Mouse (Mus musculus) heart, postnatal 14 days (tissue): ENCODE measurements around the gene Nrxn3. TPM values are rescaled to one million over a fixed set of nuclear protein-coding genes. Genes with fewer than 3 reads are reported as not detected.

Experiments used
- DNase-seq, 2 experiments: peaks; one replicate each; pipeline ENCODE4 v3.0.0; 2021 to 2022
- intact Hi-C: fragments of 180-260 bp; cut with DNase I; formaldehyde crosslinking; loops from one replicate; pipeline ENCODE4 v1.15.1; 2025
- total RNA-seq, 2 experiments: library from RNA; stranded (reverse); gene quantifications; 2 replicates each; pipeline ENCODE4 v1.2.3; 2021

The Nrxn3 gene
- total RNA-seq, 2 experiments from 2014 or later = 0.41 to 0.60 TPM

DNA sequence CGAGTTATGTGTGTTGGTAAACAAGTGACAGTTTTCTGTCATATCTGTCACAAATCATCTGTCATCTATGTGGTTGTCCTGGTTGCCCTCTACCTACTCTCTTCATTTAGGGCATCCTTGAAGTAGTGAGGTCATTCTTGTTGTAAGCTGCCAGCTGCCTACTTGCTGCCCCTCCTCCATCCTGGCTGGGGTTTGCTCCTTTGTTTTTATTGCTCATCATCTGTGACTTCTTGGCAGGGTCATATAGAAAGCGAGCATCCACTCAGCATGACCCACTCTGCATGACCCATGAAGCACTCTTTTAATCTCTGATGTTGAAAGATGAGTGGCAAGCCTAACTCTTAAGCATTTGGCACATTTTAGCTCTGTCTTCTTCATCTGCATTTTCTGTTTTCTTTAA lies 194.1 kb downstream of the Nrxn3 start:
- no peak for DNase-seq
- intact Hi-C loops = no loop called here

GRCm38 (mm10) chr12:88924896-88925295 lies 202.2 kb downstream of the Nrxn3 start:
- intact Hi-C loops = no loop called here
- no peak for DNase-seq

DNA sequence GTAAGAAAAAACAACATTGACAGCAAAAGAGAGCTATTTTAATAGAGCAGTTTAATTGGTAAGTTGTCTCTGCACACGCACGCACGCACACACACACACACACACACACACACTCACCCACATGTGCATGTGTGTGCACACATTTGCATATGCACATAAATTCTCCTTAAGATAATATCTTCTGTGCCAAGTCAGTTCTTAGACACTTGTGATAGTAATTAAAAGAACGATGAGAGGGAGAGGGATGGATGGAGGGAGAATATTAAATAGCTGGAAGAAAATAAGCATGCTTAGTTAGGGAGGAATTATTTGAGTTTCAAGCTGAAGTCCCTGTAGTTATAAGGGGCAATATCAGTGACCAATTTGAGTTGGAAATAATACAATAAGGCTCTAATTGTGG lies 203.6 kb downstream of the Nrxn3 start:
- DNase-seq = no peak
- intact Hi-C loops = no loop called here

- no peak for DNase-seq
- intact Hi-C loops = no loop called here
Observed at GRCm38 (mm10) chr12:88931713-88932112, 209.0 kb downstream of the Nrxn3 start.

- DNase-seq = no peak
- intact Hi-C loops = no loop called here
Observed at GRCm38 (mm10) chr12:88939679-88940078, 217.0 kb downstream of the Nrxn3 start.

DNA sequence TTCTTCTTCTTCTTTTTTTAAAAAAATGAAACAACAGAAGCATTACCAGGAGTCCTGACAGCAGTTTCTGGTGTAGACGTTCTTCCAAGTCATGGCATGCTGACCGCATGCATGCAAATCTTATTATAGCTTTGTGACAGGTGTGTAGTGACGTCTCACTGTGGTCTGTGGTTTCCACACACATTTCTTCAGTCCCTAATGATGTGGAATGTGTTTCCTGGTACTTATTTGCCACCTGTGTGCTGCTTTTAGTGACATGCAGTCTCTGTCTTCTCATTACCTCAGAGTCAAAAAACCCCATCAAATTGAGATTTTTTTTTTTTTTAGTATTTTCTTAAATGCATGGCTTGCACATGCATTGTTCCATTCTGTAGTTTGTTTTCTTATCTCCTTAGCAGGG lies 222.3 kb downstream of the Nrxn3 start:
- intact Hi-C loops = no loop called here

DNA sequence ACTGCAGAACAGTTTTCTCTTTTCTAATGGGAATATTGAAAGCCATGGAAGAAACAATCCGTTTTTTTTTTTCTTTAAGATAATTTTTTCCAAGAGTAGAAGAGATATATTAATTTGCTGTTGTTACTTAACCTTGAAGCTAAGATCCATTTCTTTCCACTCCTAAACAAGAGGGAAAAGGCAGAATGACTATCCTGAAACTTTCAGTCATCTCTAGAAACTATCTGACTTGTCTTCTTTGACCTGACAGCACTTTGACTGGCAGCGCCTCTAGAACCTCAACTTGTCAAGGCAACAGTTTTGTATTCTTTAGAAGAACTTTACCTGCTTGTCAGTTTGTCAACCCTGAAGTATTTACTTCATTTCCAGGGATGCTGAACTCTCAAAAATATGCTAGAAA lies 227.2 kb downstream of the Nrxn3 start:
- intact Hi-C loops = no loop called here
- no peak for DNase-seq

More for the DNA sequence above, 222.3 kb downstream of the Nrxn3 start:
- DNase-seq = no peak

GRCm38 (mm10) chr12:88952937-88953600 lies 230.4 kb downstream of the Nrxn3 start:
- intact Hi-C loops = no loop called here
- no peak for DNase-seq

DNA sequence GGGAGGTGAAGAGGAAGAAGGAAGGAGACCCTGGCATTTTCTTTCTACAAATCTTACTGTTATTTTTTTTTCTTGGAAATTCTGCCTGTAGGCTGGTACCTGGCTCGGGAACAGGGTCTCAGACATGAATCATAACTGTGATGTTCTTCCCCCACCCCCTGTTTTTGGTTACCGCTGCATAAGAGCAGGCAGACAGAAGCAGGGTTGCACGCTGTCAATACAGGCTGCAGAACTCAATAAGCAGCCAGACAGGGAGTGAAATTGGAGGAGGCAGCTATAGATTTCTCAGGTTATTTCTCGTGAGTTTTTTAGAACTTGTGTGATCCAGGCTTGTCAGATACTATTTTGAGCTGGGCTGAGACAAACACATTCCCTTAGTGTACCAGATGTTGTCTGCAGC lies 231.1 kb downstream of the Nrxn3 start:
- no peak for DNase-seq
- intact Hi-C loops = no loop called here

DNA sequence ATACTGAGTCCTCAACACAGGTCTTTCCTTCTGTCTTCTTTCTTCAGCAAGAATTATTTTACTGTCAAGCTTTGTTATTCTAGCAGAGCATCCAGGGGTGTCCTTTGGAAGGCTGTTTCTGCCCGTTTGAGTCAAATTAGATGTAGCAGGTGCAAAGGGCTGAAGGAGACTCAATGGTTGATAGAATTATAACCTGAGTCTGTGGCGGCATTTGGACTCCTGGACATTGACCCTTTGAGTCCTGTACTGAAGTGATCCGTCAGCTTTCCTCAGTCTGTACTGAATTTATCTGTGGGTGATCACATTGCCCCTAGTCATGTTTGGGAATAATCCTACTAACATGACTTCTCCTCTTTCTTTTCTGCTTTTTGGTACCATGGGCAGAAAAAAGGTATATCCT lies 234.8 kb downstream of the Nrxn3 start:
- intact Hi-C loops = no loop called here
- DNase-seq = no peak

GRCm38 (mm10) chr12:88960817-88961216 lies 238.1 kb downstream of the Nrxn3 start:
- intact Hi-C loops = no loop called here
- no peak for DNase-seq

GRCm38 (mm10) chr12:88966329-88966728 lies 243.7 kb downstream of the Nrxn3 start:
- intact Hi-C loops = no loop called here
- DNase-seq = no peak

- intact Hi-C loops = no loop called here
- DNase-seq = no peak
Observed at GRCm38 (mm10) chr12:88976621-88977020, 253.9 kb downstream of the Nrxn3 start.

DNA sequence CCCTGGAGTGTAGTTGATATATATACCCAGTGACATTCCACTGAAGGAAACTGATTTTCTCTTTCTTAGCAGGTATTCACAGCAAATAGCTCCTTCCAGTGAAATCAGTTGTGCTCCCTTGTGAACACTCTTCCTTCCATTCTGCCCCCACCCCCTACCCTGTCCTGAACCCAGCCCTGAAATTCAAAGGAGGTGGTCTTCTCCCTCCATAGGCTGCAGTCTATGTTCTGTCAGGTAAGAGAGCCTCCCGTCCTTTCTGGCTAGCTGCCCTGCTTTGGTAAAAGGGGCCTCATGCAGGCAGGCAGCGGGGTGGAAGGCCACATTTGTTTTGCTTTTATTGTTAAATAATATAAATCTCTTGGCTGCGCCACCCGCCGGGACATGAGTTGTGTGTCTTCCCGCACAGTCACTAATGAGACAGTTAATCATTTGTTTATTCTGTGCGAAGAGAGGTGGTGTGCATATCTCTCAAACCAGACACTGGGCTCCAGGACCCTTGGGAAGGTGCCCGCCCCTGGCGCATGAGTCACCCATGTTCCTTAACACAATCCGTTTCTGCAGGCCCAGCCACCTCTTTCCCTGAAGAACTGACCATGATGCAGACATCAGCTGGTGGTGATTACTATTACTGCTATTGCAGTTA lies 261.1 kb downstream of the Nrxn3 start:
- DNase-seq = peak; percentile 1 to 2
- intact Hi-C loops = no loop called here

DNA sequence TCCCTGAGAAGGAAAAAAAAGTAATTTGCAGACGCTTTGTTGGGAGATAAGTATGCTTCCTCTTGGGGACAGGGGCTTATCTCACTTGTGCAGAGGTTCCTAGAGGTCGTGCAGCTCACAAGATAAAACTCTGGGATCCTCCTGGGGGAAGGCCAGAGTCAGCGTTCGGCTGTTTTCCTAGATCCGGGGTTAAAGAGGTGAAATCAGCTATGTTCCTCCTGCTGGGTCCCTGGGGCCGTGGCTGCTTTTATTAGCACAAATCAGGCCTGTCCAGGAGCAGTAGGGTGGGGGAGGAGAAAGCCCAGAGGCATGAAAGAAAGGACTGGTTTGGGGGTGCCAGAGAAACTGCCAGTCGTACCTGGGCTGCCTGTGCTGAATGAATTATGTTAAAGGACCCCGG lies 261.7 kb downstream of the Nrxn3 start:
- DNase-seq = peak in 1 of 2 experiments; percentile 1
- intact Hi-C loops = no loop called here

GRCm38 (mm10) chr12:88984804-88985203 lies 262.1 kb downstream of the Nrxn3 start:
- DNase-seq = no peak
- intact Hi-C loops = no loop called here

- DNase-seq = no peak
- intact Hi-C loops = no loop called here
Observed at GRCm38 (mm10) chr12:88987046-88987445, 264.4 kb downstream of the Nrxn3 start.

DNA sequence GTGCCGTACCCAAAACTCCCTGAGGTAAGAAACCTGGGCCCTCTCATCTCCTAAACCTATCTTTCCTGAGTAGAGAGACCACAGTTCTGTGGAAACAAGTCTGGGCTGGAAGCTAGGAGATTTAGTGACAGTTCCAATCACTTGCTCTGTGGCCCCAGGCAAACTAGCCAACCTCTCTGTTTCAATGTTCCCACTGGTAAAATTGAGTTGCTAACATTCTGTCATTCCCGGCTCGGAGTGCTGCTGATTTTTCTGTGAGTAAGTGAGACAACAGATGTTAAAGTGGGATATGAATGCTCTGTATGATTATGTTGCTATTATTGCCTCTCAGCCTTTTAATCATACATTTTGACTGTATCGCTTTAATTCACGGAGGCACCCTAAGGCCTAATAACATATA lies 268.1 kb downstream of the Nrxn3 start:
- intact Hi-C loops = loop anchor here (5.0 to 10.0 kb wide), 2 partner anchors 314 to 462 kb away; no protein-coding TSS in a partner anchor
- no peak for DNase-seq

DNA sequence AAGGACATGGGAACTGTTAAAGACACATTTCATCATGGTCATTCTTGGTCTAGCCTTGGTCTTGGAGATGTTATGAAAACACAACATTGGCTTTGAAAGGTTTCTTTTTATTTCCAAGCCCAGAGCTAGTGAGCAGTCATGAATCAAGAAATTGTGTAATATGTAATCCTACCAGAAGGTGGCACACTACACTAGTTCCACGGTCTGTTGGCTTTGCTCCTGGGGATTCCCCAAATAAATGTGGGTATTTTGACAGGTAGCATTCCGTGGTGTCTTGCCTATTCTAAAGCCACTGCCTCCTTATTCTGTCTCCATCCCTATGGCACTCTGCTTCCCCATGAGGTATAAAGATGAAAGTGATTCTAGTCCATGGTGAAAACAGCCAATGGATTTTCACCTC lies 269.5 kb downstream of the Nrxn3 start:
- intact Hi-C loops = loop anchor here (2.0 to 10.0 kb wide), 3 partner anchors 115 to 460 kb away; no protein-coding TSS in a partner anchor
- DNase-seq = peak in 1 of 2 experiments; percentile 2

GRCm38 (mm10) chr12:88993788-88994187 lies 271.1 kb downstream of the Nrxn3 start:
- no peak for DNase-seq
- intact Hi-C loops = loop anchor here (2.0 to 10.0 kb wide), 3 partner anchors 113 to 459 kb away; no protein-coding TSS in a partner anchor

DNA sequence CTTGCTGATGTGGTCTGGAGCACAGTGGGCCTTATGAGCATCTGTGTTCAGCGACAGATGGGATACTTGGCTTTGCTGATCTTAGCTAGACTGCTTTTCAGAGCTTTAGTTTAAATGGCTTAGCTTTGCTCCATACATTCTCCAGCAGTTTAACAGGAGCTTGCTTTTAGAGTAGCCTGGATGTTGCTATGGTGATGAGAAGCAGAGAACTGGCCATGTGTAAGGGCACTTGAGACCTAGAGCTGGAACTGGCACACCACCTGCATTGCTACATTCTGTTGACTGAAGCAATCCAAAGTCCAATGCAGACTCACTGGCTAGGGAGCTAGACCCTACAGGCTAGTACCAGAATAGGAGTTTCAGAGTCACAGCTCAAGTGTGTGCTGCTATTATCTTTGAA lies 293.8 kb downstream of the Nrxn3 start:
- intact Hi-C loops = no loop called here
- DNase-seq = no peak

DNA sequence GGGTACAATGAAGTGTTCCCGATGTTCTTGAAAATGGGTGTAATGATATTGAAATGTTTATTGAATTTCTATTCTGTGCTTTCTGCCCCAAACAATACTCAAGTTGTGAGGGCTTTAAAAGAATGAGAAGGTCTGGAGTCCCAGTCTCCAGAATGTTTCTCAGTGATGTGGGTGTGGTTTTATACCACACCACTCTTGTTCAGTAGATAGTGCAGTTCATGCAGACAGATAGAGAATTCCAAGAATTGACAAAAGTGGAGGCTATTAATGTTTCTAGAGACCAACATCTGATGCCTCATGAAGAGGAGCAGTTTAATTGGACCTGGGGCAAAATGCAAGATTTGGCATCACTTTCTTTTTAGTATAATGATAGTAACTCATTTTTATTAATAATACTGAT lies 302.5 kb downstream of the Nrxn3 start:
- intact Hi-C loops = no loop called here
- DNase-seq = no peak
